Mouse (Mus musculus): ENCODE data around the gene Sertad2.

GRCm38 (mm10) chr11:20543453-20544120 lies 534 bp downstream of the Sertad2 start:
- no peak for TF ChIP-seq POLR2A (IDR thresholded peaks at IDR 0.05; ENCODE audit: insufficient read depth, low read depth, low read length)
- no peak for TF ChIP-seq CTCF (IDR thresholded peaks at IDR 0.05)
- no peak for TF ChIP-seq EP300 (IDR thresholded peaks at IDR 0.05; ENCODE audit: insufficient read depth, low read depth, low read length)
